Comparison of ENCODE assay signal across 10 mouse cellular contexts in the genomic region with DNA sequence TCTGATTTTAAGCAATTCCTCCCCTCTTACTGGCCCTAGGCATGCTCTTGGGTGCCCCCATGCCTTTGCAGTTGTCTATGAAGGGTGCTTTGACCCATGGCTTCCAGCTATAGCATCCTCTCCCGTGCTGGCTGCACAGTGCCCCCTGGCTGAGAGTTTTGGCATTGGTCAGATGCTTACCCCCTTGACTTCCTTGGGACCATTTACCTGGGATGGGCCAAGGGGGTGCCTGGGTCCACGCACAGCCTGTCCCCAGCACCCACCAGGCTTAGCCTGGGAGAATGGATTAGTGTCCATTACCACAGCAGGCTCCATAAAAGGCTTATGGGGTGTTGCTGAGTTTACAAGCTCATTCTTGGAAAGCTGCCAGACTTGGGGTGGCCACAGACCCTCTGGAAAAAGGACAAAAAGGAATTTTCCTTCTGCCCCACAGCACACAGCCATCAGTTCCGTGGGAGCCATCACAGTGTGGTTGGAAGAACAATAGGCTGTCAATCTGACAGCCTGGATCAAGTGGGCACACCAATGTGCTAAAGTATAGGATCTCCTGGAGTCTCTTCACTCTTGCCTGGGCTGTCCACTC. TPM values are rescaled to one million over a fixed set of nuclear protein-coding genes. Genes with fewer than 3 reads are reported as not detected.
DNase-seq lines count a peak whose midpoint lies in the region; ATAC-seq and TF ChIP-seq lines count a peak whose summit lies in the region.
"Had no signal": no experiment of that assay in that cellular context is flagged by ENCODE, and none has a peak within 500 bp of the region (broad histone marks: within the 10 kb centered on the region; RNA-seq: fewer than 3 reads in every experiment).

No protein-coding gene starts in this region.

- H3K9me3 ChIP-seq in hindbrain, embryonic 10.5 days = no peaks in the 10 kb centered on the region
- no peaks in the 10 kb centered on the region for H3K9me3 ChIP-seq in hindbrain, embryonic 16.5 days (ENCODE audit: control insufficient read depth, low read length)
- no peaks in the 10 kb centered on the region for H3K9me3 ChIP-seq in ES-Bruce4 (replicated peaks; ENCODE audit: control insufficient read depth, insufficient read depth, low read length, poor library complexity, severe bottlenecking)
- H3K9me3 ChIP-seq in forebrain, embryonic 13.5 days (replicated peaks) = no peaks in the 10 kb centered on the region
- no peaks in the 10 kb centered on the region for H3K9me3 ChIP-seq in midbrain, embryonic 16.5 days (replicated peaks; ENCODE audit: control insufficient read depth, low read length, poor library complexity, severe bottlenecking)
- H3K9me3 ChIP-seq: heart, embryonic 15.5 days had no signal

- no peak for TF ChIP-seq POLR2A in ES-Bruce4 (IDR thresholded peaks at IDR 0.05; ENCODE audit: insufficient read depth, low read length)

- peaks cover 20% of the 10 kb centered on the region for H3K4me1 ChIP-seq in hindbrain, embryonic 10.5 days (replicated peaks)
- no peaks in the 10 kb centered on the region for H3K4me1 ChIP-seq in hindbrain, embryonic 16.5 days (ENCODE audit: control insufficient read depth, insufficient read depth, low read depth, low read length)
- no peaks in the 10 kb centered on the region for H3K4me1 ChIP-seq in ES-Bruce4 (ENCODE audit: control insufficient read depth, insufficient read depth, low read length)
- peaks cover 13% of the 10 kb centered on the region for H3K4me1 ChIP-seq in forebrain, embryonic 13.5 days
- no peaks in the 10 kb centered on the region; the same call in 1 of the 2 replicates for H3K4me1 ChIP-seq in midbrain, embryonic 16.5 days (ENCODE audit: control insufficient read depth, insufficient read depth, low read length)

- H3K27me3 ChIP-seq in hindbrain, embryonic 10.5 days (ENCODE audit: insufficient read depth, poor library complexity, severe bottlenecking) = peaks cover 9% of the 10 kb centered on the region; the same call in 1 of the 2 replicates
- no peaks in the 10 kb centered on the region for H3K27me3 ChIP-seq in hindbrain, embryonic 16.5 days (replicated peaks; ENCODE audit: control insufficient read depth, insufficient read depth, low read length)
- H3K27me3 ChIP-seq in ES-Bruce4 (ENCODE audit: control insufficient read depth, insufficient read depth, low read length, poor library complexity, severe bottlenecking) = no peaks in the 10 kb centered on the region
- H3K27me3 ChIP-seq in forebrain, embryonic 13.5 days = no peaks in the 10 kb centered on the region
- H3K27me3 ChIP-seq in midbrain, embryonic 16.5 days (ENCODE audit: control insufficient read depth, insufficient read depth, low read depth, low read length) = no peaks in the 10 kb centered on the region

- peak; percentile 63 for TF ChIP-seq CTCF in ES-Bruce4 (IDR thresholded peaks at IDR 0.05; ENCODE audit: low read depth, low read length)

- DNase-seq in hindbrain, embryonic 10.5 days (ENCODE audit: low spot score) = peak; percentile 26
- no peak for DNase-seq in right cerebral cortex, adult 2 months (ENCODE audit: low spot score in 2 of 2)
- DNase-seq in frontal cortex, postnatal 25 days (ENCODE audit: low spot score in 2 of 2) = no peak

- ATAC-seq in hindbrain, embryonic 16.5 days = no peak
- ATAC-seq in forebrain, embryonic 13.5 days = peak; percentile 36; the same call in 1 of the 2 replicates
- 0 out of 2 replicates have a peak, but pooled peaks have one; percentile 32 for ATAC-seq in midbrain, embryonic 16.5 days
- ATAC-seq in frontal cortex, adult (ENCODE audit: low TSS enrichment) = no peak

- TF ChIP-seq EP300 in ES-Bruce4 (IDR thresholded peaks at IDR 0.05; ENCODE audit: insufficient read depth, low read depth, low read length) = no peak

- H3K4me3 ChIP-seq in hindbrain, embryonic 10.5 days = no peak overlapping the region
- no peak overlapping the region for H3K4me3 ChIP-seq in hindbrain, embryonic 16.5 days (ENCODE audit: low read length)
- H3K4me3 ChIP-seq in ES-Bruce4 (ENCODE audit: low read depth, low read length) = no peak overlapping the region
- no peak overlapping the region for H3K4me3 ChIP-seq in forebrain, embryonic 13.5 days
- H3K4me3 ChIP-seq in midbrain, embryonic 16.5 days (ENCODE audit: low read depth, low read length) = no peak overlapping the region
- H3K4me3 ChIP-seq: heart, embryonic 15.5 days had no signal

- no peaks in the 10 kb centered on the region for H3K36me3 ChIP-seq in hindbrain, embryonic 10.5 days
- H3K36me3 ChIP-seq in hindbrain, embryonic 16.5 days (ENCODE audit: control insufficient read depth, insufficient read depth, low read length) = no peaks in the 10 kb centered on the region
- no peaks in the 10 kb centered on the region for H3K36me3 ChIP-seq in ES-Bruce4 (ENCODE audit: control insufficient read depth, insufficient read depth, low read length, poor library complexity, severe bottlenecking)
- H3K36me3 ChIP-seq in forebrain, embryonic 13.5 days (ENCODE audit: poor library complexity, severe bottlenecking) = no peaks in the 10 kb centered on the region
- H3K36me3 ChIP-seq in midbrain, embryonic 16.5 days (ENCODE audit: control insufficient read depth, insufficient read depth, low read length) = no peaks in the 10 kb centered on the region
- H3K36me3 ChIP-seq: heart, embryonic 15.5 days had no signal

- H3K4me2 ChIP-seq in hindbrain, embryonic 16.5 days (ENCODE audit: low read length) = no peak overlapping the region
- no peak overlapping the region for H3K4me2 ChIP-seq in forebrain, embryonic 13.5 days
- no peak overlapping the region for H3K4me2 ChIP-seq in midbrain, embryonic 16.5 days (ENCODE audit: low read length)
- H3K4me2 ChIP-seq: heart, embryonic 15.5 days had no signal

- 59% methylated on average over 3 of the region's 3 CpGs for WGBS in hindbrain, embryonic 10.5 days
- 43% methylated on average over 3 of the region's 3 CpGs for WGBS in hindbrain, embryonic 16.5 days
- 32% methylated on average over 3 of the region's 3 CpGs for WGBS in forebrain, embryonic 13.5 days
- WGBS in midbrain, embryonic 16.5 days = 39% methylated on average over 3 of the region's 3 CpGs

- H3K9ac ChIP-seq in hindbrain, embryonic 16.5 days (ENCODE audit: low read depth, low read length) = no peak overlapping the region
- H3K9ac ChIP-seq in ES-Bruce4 (ENCODE audit: low read depth, poor library complexity, severe bottlenecking) = no peak overlapping the region
- no peak overlapping the region for H3K9ac ChIP-seq in forebrain, embryonic 13.5 days
- H3K9ac ChIP-seq in midbrain, embryonic 16.5 days (ENCODE audit: low read depth, low read length) = no peak overlapping the region
- H3K9ac ChIP-seq: heart, embryonic 15.5 days had no signal

- peak overlapping the region; percentile 67; the same call in 1 of the 2 replicates for H3K27ac ChIP-seq in hindbrain, embryonic 10.5 days
- H3K27ac ChIP-seq in hindbrain, embryonic 16.5 days (ENCODE audit: low read depth, low read length) = no peak overlapping the region
- H3K27ac ChIP-seq in ES-Bruce4 (ENCODE audit: insufficient read depth, low read length) = no peak overlapping the region
- no peak overlapping the region for H3K27ac ChIP-seq in forebrain, embryonic 13.5 days
- no peak overlapping the region for H3K27ac ChIP-seq in midbrain, embryonic 16.5 days (ENCODE audit: low read length)
- H3K27ac ChIP-seq: heart, embryonic 15.5 days; macrophage had no signal

RNA-seq across cellular contexts. Expression of gene Gm10803, which starts 22.9 kb away (rescaled TPM):
- polyA plus RNA-seq in hindbrain, embryonic 10.5 days (2016; fragmentation: Nextera tagmentation; extraction: Ambion mirVana) = not detected in 2 replicates
- not detected in 2 replicates for polyA plus RNA-seq in hindbrain, embryonic 16.5 days (2015; fragmentation: Nextera tagmentation; extraction: Ambion mirVana)
- not detected in 2 replicates for polyA plus RNA-seq in ES-Bruce4 (2011; ENCODE audit: insufficient read depth, insufficient read length, low read depth, missing spikeins)
- not detected in 2 replicates for polyA plus RNA-seq in forebrain, embryonic 13.5 days (2015; fragmentation: Nextera tagmentation; extraction: Ambion mirVana)
- polyA plus RNA-seq in midbrain, embryonic 16.5 days (2015; fragmentation: Nextera tagmentation; extraction: Ambion mirVana) = not detected in 2 replicates
- polyA plus RNA-seq: heart, embryonic 15.5 days; macrophage had no signal

Comparison
In these comparisons a context has a peak if more than half of its experiments do, and no peak if none do; other contexts are left out.
1. ATAC-seq: peak in forebrain, embryonic 13.5 days (single experiment) and midbrain, embryonic 16.5 days (single experiment); none in hindbrain, embryonic 16.5 days (single experiment) and frontal cortex, adult (single experiment).